Mouse (Mus musculus) hindbrain, embryonic 13.5 days (tissue): ENCODE measurements around the gene Olfr726. TPM values are rescaled to one million over a fixed set of nuclear protein-coding genes. Genes with fewer than 3 reads are reported as not detected.

Experiments used
- ATAC-seq: fragments of 200-750 bp; cut with Nextera tagmentation; 2 replicates; pipeline ENCODE4 v1.8.0; 2017; ENCODE audit warnings: moderate TSS enrichment; ENCODE audit not compliant: low FRiP score
- H3K27ac ChIP-seq: fragments of 300-500 bp; sonication (generic); 2 replicates; pipeline ENCODE4 v1.5.1; 2015; ENCODE audit warnings: inconsistent platforms, mild to moderate bottlenecking, moderate library complexity
- H3K27me3 ChIP-seq: fragments of 300-500 bp; sonication (generic); 2 replicates; pipeline ENCODE4 v1.6.1; 2015; ENCODE audit warnings: mild to moderate bottlenecking, inconsistent platforms
- H3K36me3 ChIP-seq: fragments of 300-500 bp; sonication (generic); 2 replicates; pipeline ENCODE4 v1.6.1; 2015; ENCODE audit warnings: mild to moderate bottlenecking, inconsistent platforms
- H3K4me1 ChIP-seq: fragments of 300-500 bp; sonication (generic); replicated peaks from 2 replicates; pipeline ENCODE4 v1.6.1; 2015; ENCODE audit warnings: inconsistent platforms
- H3K4me2 ChIP-seq: fragments of 300-500 bp; sonication (generic); 2 replicates; pipeline ENCODE4 v1.6.1; 2015; ENCODE audit warnings: inconsistent platforms, mild to moderate bottlenecking, moderate library complexity
- H3K4me3 ChIP-seq: fragments of 300-500 bp; sonication (generic); 2 replicates; pipeline ENCODE4 v1.5.1; 2015; ENCODE audit warnings: mild to moderate bottlenecking, inconsistent platforms
- H3K9ac ChIP-seq: fragments of 300-500 bp; sonication (generic); 2 replicates; pipeline ENCODE4 v1.6.1; 2015; ENCODE audit warnings: mild to moderate bottlenecking, inconsistent platforms
- H3K9me3 ChIP-seq: fragments of 300-500 bp; sonication (generic); 2 replicates; pipeline ENCODE4 v1.6.1; 2016; ENCODE audit warnings: inconsistent platforms
- WGBS: fragments of 180-500 bp; shearing (Covaris S2); methylation state at CpG from one replicate; pipeline ENCODE4 v1.1.7; 2015; 5-methylcytosine and 5-hydroxymethylcytosine counted together
- polyA plus RNA-seq: library from polyadenylated mRNA; unstranded; fragments of >200 nt; fragmentation: Nextera tagmentation; extraction: Ambion mirVana; gene quantifications from 2 replicates; pipeline ENCODE4 v1.2.1, GENCODE M21; 2015

Gene Olfr726
- polyA plus RNA-seq = not detected in 2 replicates

- WGBS = 79% methylated on average over 1 of the region's 1 CpGs
- H3K9me3 ChIP-seq = no peaks in the 10 kb centered on the region
- H3K27ac ChIP-seq = no peak within 1 kb of the TSS
- no peak within 1 kb of the TSS for H3K4me3 ChIP-seq
- no peak within 1 kb of the TSS for H3K4me2 ChIP-seq
- H3K9ac ChIP-seq = no peak within 1 kb of the TSS
- H3K27me3 ChIP-seq = no peaks in the 10 kb centered on the region
- no peak for ATAC-seq
- no peaks in the 10 kb centered on the region for H3K4me1 ChIP-seq
- no peaks in the 10 kb centered on the region for H3K36me3 ChIP-seq
Observed at GRCm38 (mm10) chr14:50090853-50091252, at the start of gene Olfr726. TSS of gene Olfr726 (minus strand) at chr14:50090953.

- Histone ChIP-seq H3K27me3 (no peaks in the 10 kb centered on the region), H3K9me3 (no peaks in the 10 kb centered on the region), H3K9ac (no peak within 1 kb of the TSS), H3K4me1 (no peaks in the 10 kb centered on the region), H3K4me3 (no peak within 1 kb of the TSS), H3K27ac (no peak within 1 kb of the TSS), H3K4me2 (no peak within 1 kb of the TSS), H3K36me3 (no peaks in the 10 kb centered on the region)
- WGBS = 90% methylated on average over 1 of the region's 1 CpGs
- no peak for ATAC-seq
Observed at GRCm38 (mm10) chr14:50122886-50123285, 32.1 kb upstream of the Olfr726 start, which contains the start of gene Olfr727. TSS of gene Olfr727 (plus strand) at chr14:50123186.

GRCm38 (mm10) chr14:50062733-50063104, 28.0 kb downstream of the Olfr726 start:
- H3K4me1 ChIP-seq = peaks cover 4% of the 10 kb centered on the region; the same call in 1 of the 2 replicates
- H3K27me3 ChIP-seq = 0 out of 2 replicates have a peak, but pooled peaks cover 6% of the 10 kb centered on the region
- peak overlapping the region; percentile 85; the same call in 1 of the 2 replicates for H3K27ac ChIP-seq

GRCm38 (mm10) chr14:50061955-50062732, 28.6 kb downstream of the Olfr726 start:
- 1% methylated on average over 52 of the region's 52 CpGs for WGBS
- Histone ChIP-seq H3K36me3 (no peaks in the 10 kb centered on the region), H3K4me2 (peak overlapping the region; percentile 75), H3K4me1 (peaks cover 4% of the 10 kb centered on the region; the same call in 1 of the 2 replicates), H3K9ac (peak overlapping the region; percentile 75), H3K9me3 (no peaks in the 10 kb centered on the region), H3K27me3 (0 out of 2 replicates have a peak, but pooled peaks cover 6% of the 10 kb centered on the region), H3K4me3 (peak overlapping the region; percentile 82), H3K27ac (peak overlapping the region; percentile 85)
- peak; percentile 97 for ATAC-seq

More at GRCm38 (mm10) chr14:50062733-50063104, 28.0 kb downstream of the Olfr726 start:
- H3K4me3 ChIP-seq = peak overlapping the region; percentile 82
- 1% methylated on average over 4 of the region's 4 CpGs for WGBS
- peak overlapping the region; percentile 75 for H3K4me2 ChIP-seq
- H3K9me3 ChIP-seq = no peaks in the 10 kb centered on the region
- no peak overlapping the region for H3K9ac ChIP-seq
- ATAC-seq = peak; percentile 57
- H3K36me3 ChIP-seq = no peaks in the 10 kb centered on the region

- 0% methylated on average over 13 of the region's 13 CpGs for WGBS
- Histone ChIP-seq H3K27ac (peak overlapping the region; percentile 85; the same call in 1 of the 2 replicates), H3K27me3 (0 out of 2 replicates have a peak, but pooled peaks cover 6% of the 10 kb centered on the region)
Observed at GRCm38 (mm10) chr14:50061590-50061954, 29.2 kb downstream of the Olfr726 start.

GRCm38 (mm10) chr14:50061179-50061578, 29.6 kb downstream of the Olfr726 start:
- H3K9me3 ChIP-seq = no peaks in the 10 kb centered on the region
- ATAC-seq = no peak
- 14% methylated on average over 11 of the region's 11 CpGs for WGBS

More at GRCm38 (mm10) chr14:50061590-50061954, 29.2 kb downstream of the Olfr726 start:
- no peaks in the 10 kb centered on the region for H3K36me3 ChIP-seq
- peak overlapping the region; percentile 82 for H3K4me3 ChIP-seq
- peaks cover 4% of the 10 kb centered on the region; the same call in 1 of the 2 replicates for H3K4me1 ChIP-seq
- peak overlapping the region; percentile 75 for H3K9ac ChIP-seq
- peak; percentile 55 for ATAC-seq
- peak overlapping the region; percentile 75 for H3K4me2 ChIP-seq
- H3K9me3 ChIP-seq = no peaks in the 10 kb centered on the region

GRCm38 (mm10) chr14:50040275-50040674, 50.5 kb downstream of the Olfr726 start, which contains the start of gene Olfr725:
TSS of gene Olfr725 (minus strand) at chr14:50040375.
- Histone ChIP-seq H3K27me3 (no peaks in the 10 kb centered on the region), H3K27ac (no peak within 1 kb of the TSS), H3K4me3 (no peak within 1 kb of the TSS), H3K36me3 (no peaks in the 10 kb centered on the region), H3K9ac (no peak within 1 kb of the TSS), H3K4me2 (no peak within 1 kb of the TSS), H3K9me3 (no peaks in the 10 kb centered on the region), H3K4me1 (no peaks in the 10 kb centered on the region)
- no peak for ATAC-seq

More at GRCm38 (mm10) chr14:50061179-50061578, 29.6 kb downstream of the Olfr726 start:
- H3K4me1 ChIP-seq = peaks cover 4% of the 10 kb centered on the region; the same call in 1 of the 2 replicates
- no peak overlapping the region for H3K27ac ChIP-seq
- H3K4me2 ChIP-seq = peak overlapping the region; percentile 75
- 0 out of 2 replicates have a peak, but pooled peaks cover 6% of the 10 kb centered on the region for H3K27me3 ChIP-seq
- H3K9ac ChIP-seq = peak overlapping the region; percentile 75
- no peaks in the 10 kb centered on the region for H3K36me3 ChIP-seq
- peak overlapping the region; percentile 82 for H3K4me3 ChIP-seq

Other genes starting within 250 kb of the Olfr726 start
- gene Olfr722, start 189.0 kb downstream of the Olfr726 start, polyA plus RNA-seq = not detected in 2 replicates
- gene Olfr723, start 159.2 kb downstream of the Olfr726 start, polyA plus RNA-seq = not detected in 2 replicates
- not detected in 2 replicates for gene Olfr724, start 127.7 kb downstream of the Olfr726 start, polyA plus RNA-seq
- gene Olfr725, start 50.6 kb downstream of the Olfr726 start, polyA plus RNA-seq = not detected in 2 replicates
- not detected in 2 replicates for gene Olfr727, start 32.2 kb upstream of the Olfr726 start, polyA plus RNA-seq
- gene Olfr728, start 51.7 kb upstream of the Olfr726 start, polyA plus RNA-seq = not detected in 2 replicates
- not detected in 2 replicates for gene Olfr729, start 62.0 kb upstream of the Olfr726 start, polyA plus RNA-seq
- gene Olfr730, start 97.2 kb upstream of the Olfr726 start, polyA plus RNA-seq = not detected in 2 replicates
- not detected in 2 replicates for gene Olfr731, start 150.9 kb upstream of the Olfr726 start, polyA plus RNA-seq
- gene Olfr732, start 193.3 kb upstream of the Olfr726 start, polyA plus RNA-seq = not detected in 2 replicates
- not detected in 2 replicates for gene Olfr733, start 210.6 kb upstream of the Olfr726 start, polyA plus RNA-seq
- gene Olfr734, start 235.8 kb upstream of the Olfr726 start, polyA plus RNA-seq = not detected in 2 replicates